Mouse (Mus musculus) liver, embryonic 12.5 days (tissue): ENCODE results near the gene Ubl4a. TPM values are rescaled to one million over a fixed set of nuclear protein-coding genes. Genes with fewer than 3 reads are reported as not detected.

ENCODE experiments used
- ATAC-seq: fragments of 200-750 bp; cut with Nextera tagmentation; 2 replicates; pipeline ENCODE4 v1.8.0; 2017; ENCODE audit warnings: moderate number of reproducible peaks, mild to moderate bottlenecking, moderate library complexity
- H3K27ac ChIP-seq: fragments of 300-500 bp; sonication (generic); 2 replicates; pipeline ENCODE4 v1.5.1; 2016; ENCODE audit warnings: mild to moderate bottlenecking
- H3K27me3 ChIP-seq: fragments of 300-500 bp; sonication (generic); replicated peaks from 2 replicates; pipeline ENCODE4 v1.6.1; 2016; ENCODE audit warnings: mild to moderate bottlenecking, moderate library complexity
- H3K36me3 ChIP-seq: fragments of 300-500 bp; sonication (generic); 2 replicates; pipeline ENCODE4 v1.6.1; 2016; ENCODE audit warnings: mild to moderate bottlenecking, moderate library complexity
- H3K4me1 ChIP-seq: fragments of 300-500 bp; sonication (generic); 2 replicates; pipeline ENCODE4 v1.6.1; 2016
- H3K4me2 ChIP-seq: fragments of 300-500 bp; sonication (generic); 2 replicates; pipeline ENCODE4 v1.6.1; 2016; ENCODE audit warnings: mild to moderate bottlenecking, moderate library complexity
- H3K4me3 ChIP-seq: fragments of 300-500 bp; sonication (generic); 2 replicates; pipeline ENCODE4 v1.5.1; 2016; ENCODE audit warnings: mild to moderate bottlenecking, moderate library complexity
- H3K9ac ChIP-seq: fragments of 300-500 bp; sonication (generic); 2 replicates; pipeline ENCODE4 v1.6.1; 2016; ENCODE audit warnings: mild to moderate bottlenecking, moderate library complexity
- H3K9me3 ChIP-seq: fragments of 300-500 bp; sonication (generic); replicated peaks from 2 replicates; pipeline ENCODE4 v1.6.1; 2016; ENCODE audit warnings: mild to moderate bottlenecking, moderate library complexity
- WGBS: fragments of 180-500 bp; shearing (Covaris S2); methylation state at CpG from one replicate; pipeline ENCODE4 v1.1.7; 2016; ENCODE audit not compliant: insufficient replicate concordance; 5-methylcytosine and 5-hydroxymethylcytosine counted together
- microRNA-seq: library from miRNA; unstranded; fragments of <30 nt; microRNA quantifications from one replicate; pipeline ENCODE4, GENCODE M21; 2017
- polyA plus RNA-seq: library from polyadenylated mRNA; unstranded; fragments of >200 nt; fragmentation: Nextera tagmentation; extraction: Ambion mirVana; gene quantifications from 2 replicates; pipeline ENCODE4 v1.2.1, GENCODE M21; 2016

Gene Ubl4a
- polyA plus RNA-seq, 1 experiment from 2014 or later, result 50.7 TPM

DNA sequence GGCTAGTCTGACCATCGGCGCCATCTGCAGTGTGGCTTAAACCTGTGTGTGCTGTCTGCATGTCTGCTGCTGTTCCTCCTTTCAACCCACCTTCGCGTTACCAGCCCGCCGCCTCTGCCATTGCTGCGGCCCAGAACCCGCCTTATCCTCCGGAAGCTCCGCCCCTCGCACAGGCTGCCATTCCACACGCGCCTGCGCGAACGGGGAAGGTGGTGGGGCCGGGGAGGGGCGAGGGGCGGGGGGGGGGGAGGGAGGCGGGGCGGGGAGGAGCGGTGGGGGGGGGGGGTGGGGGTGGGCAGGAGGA, 19.6 kb downstream of the Ubl4a start, which contains the start of gene Lage3:
TSS of gene Lage3 (minus strand) at position 152 of the 304 bp plus-strand sequence.
- Histone ChIP-seq H3K4me2 (peak within 1 kb of the TSS; percentile 74), H3K4me3 (peak within 1 kb of the TSS; percentile 65), H3K27ac (peak within 1 kb of the TSS; percentile 30; the same call in 1 of the 2 replicates), H3K9me3 (no peaks in the 10 kb centered on the region), H3K9ac (peak within 1 kb of the TSS; percentile 73), H3K36me3 (no peaks in the 10 kb centered on the region), H3K4me1 (peaks cover 4% of the 10 kb centered on the region; the same call in 1 of the 2 replicates), H3K27me3 (no peaks in the 10 kb centered on the region)
- 8% methylated on average over 13 of the region's 22 CpGs for whole genome bisulfite sequencing
- peak; percentile 79 for ATAC-seq

DNA sequence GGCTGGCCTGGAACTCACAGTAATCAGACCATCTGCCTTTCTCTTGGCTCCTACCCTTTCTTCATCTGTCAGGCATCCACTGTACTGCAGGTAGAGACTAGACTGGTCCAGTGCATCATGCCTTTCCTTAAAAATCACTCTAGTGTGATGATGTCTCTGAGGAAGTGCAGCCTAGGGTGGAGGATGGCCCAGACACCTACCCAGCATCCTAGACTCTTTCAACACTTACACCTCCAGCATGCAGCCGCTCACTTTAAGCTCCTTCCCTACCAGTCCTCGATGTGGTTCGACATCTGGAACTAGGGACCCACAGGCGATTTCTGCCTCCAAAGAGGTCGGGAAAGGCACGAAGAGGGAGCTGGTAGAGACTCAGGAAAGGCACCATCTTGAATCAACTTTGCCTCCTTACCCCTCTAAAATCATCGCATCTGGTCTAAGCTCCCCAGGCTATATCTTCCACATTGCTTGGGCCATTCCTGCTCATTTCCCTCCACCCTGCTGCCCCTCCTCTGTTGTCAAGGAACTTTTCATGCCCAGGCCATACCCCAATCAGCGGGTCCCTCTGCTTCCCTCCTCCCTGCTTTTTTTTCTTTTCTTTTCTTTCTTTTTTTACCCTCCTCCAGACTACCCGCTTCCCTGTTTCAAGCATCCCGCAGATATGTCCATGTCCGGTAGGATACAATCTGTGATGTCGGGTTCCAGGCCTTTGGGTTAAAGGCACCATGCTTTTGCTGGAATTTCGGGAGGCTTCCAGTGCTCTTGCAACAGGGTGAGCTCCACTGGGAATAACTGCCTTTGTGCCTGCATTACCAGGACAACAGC, 20.2 kb downstream of the Ubl4a start:
- ATAC-seq, result peak; percentile 55
- Histone ChIP-seq H3K27ac (peak overlapping the region; percentile 30; the same call in 1 of the 2 replicates), H3K4me1 (peaks cover 4% of the 10 kb centered on the region; the same call in 1 of the 2 replicates), H3K27me3 (no peaks in the 10 kb centered on the region), H3K4me3 (peak overlapping the region; percentile 65), H3K9ac (peak overlapping the region; percentile 73), H3K9me3 (no peaks in the 10 kb centered on the region), H3K36me3 (no peaks in the 10 kb centered on the region), H3K4me2 (peak overlapping the region; percentile 74)
- WGBS, result 19% methylated on average over 13 of the region's 13 CpGs

DNA sequence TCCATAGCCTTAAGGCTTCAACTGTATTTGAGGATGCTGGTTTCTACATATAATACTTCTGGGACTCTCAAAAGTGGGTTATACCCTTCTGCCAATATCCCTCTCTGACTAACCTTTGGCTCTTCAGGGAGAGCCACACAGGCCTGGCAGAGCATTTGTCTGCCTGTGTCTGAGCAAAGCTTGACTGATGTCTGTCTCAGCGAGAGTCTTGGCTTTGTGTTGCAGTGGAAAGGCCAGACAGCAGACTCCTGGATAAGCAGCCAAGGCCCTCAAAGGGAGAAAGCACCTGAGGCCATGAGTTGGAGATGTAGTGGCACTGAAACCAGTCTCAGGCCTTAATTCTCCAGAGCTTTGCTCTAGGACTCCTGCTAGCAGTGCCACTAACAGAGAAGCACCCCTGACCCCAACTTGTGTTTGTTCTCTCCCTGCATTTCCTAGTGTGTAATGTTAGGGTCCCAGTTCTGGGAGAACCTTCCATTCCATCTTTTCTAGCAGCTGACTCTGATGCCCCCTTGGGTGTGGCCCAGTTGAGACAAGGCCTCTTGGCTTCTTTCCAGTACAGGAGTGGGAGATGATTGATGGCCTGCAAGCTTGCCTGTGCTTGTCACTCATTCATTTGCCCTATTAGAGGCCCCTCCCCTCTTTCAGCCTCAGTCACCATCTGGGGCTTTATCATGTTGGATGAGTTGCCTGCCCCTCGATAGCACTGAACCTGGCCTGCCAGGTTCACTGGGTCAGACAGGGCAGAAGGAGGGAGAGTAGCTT, 42.7 kb downstream of the Ubl4a start:
- Histone ChIP-seq H3K4me2 (0 out of 2 replicates have a peak overlapping the region, but pooled peaks have one; percentile 70), H3K4me1 (peaks cover 27% of the 10 kb centered on the region; the same call in 1 of the 2 replicates), H3K27ac (no peak overlapping the region), H3K27me3 (peaks cover 8% of the 10 kb centered on the region; the same call in 1 of the 2 replicates), H3K9ac (no peak overlapping the region), H3K36me3 (no peaks in the 10 kb centered on the region), H3K9me3 (no peaks in the 10 kb centered on the region), H3K4me3 (no peak overlapping the region)
- 46% methylated on average over 2 of the region's 2 CpGs for WGBS
- no peak for ATAC-seq

DNA sequence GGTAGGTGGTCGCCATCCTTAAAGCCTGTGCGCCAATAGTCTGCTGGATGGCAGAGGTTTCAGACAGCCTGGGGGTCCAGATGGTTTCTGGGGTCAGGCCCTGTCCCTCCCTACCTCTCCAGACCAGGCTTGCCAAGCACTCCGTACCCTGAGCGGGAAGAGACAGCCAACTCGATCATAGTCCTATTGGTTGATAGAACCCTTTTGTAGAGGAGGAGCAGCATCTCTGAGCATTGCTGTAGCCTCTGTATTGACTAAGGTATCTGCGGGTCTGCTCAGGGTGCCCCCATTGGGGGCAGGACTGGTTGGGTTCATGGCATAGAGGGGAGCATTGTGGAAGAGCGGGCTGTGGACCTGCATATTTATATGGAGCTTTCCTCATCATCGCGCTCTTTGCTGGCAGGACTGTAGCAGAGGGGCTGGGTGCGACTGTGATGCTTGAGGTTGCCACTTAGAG, 43.8 kb downstream of the Ubl4a start:
- peaks cover 27% of the 10 kb centered on the region; the same call in 1 of the 2 replicates for H3K4me1 ChIP-seq
- peak; percentile 10; the same call in 1 of the 2 replicates for ATAC-seq
- H3K27me3 ChIP-seq, result peaks cover 8% of the 10 kb centered on the region; the same call in 1 of the 2 replicates
- H3K9ac ChIP-seq, result peak overlapping the region; percentile 52; the same call in 1 of the 2 replicates
- H3K36me3 ChIP-seq, result no peaks in the 10 kb centered on the region
- H3K4me3 ChIP-seq, result peak overlapping the region; percentile 48
- WGBS, result 28% methylated on average over 10 of the region's 10 CpGs
- H3K4me2 ChIP-seq, result peak overlapping the region; percentile 70
- H3K9me3 ChIP-seq, result no peaks in the 10 kb centered on the region
- no peak overlapping the region for H3K27ac ChIP-seq

DNA sequence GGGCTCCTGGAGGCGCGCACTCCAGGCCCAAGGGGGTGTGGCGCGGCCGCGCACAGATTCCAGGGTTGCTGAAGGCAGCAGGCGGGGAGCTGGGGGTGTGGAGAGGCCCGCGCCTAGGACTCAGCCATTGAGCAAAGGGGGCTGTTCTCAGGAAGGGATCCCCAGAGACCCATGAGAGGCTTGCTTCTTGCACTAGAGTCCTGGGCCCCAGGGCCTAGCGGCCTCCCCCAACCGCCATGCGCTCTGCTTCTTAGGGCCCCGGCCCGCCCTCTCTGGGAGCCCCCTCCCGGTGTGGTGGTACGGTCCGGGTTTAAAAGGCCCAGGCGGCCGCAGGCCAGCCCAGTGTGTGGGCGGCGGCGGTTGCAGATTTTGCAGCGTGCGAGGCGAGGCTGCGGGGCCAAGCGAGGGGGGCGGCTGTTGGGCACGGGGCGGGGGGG, 44.3 kb downstream of the Ubl4a start, which contains the start of gene Plxna3:
TSS of gene Plxna3 (plus strand) at position 342 of the 437 bp plus-strand sequence.
- Histone ChIP-seq H3K4me3 (peak within 1 kb of the TSS; percentile 48), H3K9ac (peak within 1 kb of the TSS; percentile 52), H3K27me3 (peaks cover 8% of the 10 kb centered on the region; the same call in 1 of the 2 replicates), H3K9me3 (no peaks in the 10 kb centered on the region), H3K4me2 (peak within 1 kb of the TSS; percentile 70), H3K27ac (peak within 1 kb of the TSS; percentile 12; the same call in 1 of the 2 replicates), H3K36me3 (no peaks in the 10 kb centered on the region), H3K4me1 (peaks cover 27% of the 10 kb centered on the region; the same call in 1 of the 2 replicates)
- 18% methylated on average over 24 of the region's 30 CpGs for WGBS
- ATAC-seq, result peak; percentile 90

Small RNAs within 50 kb of the gene (microRNA-seq; reads per million reads assigned to microRNA genes)
- gene Mir7092, result not detected

Other genes starting within 250 kb of the Ubl4a start
- gene Opn1mw, start 245.8 kb downstream of the Ubl4a start, polyA plus RNA-seq, result not detected in 2 replicates
- 8.1 and 9.4 TPM in 2 replicates for gene Mecp2, start 237.9 kb downstream of the Ubl4a start, polyA plus RNA-seq
- gene Tex28, start 205.4 kb downstream of the Ubl4a start, polyA plus RNA-seq, result not detected in 2 replicates
- not detected in 2 replicates for gene Tktl1, start 196.0 kb downstream of the Ubl4a start, polyA plus RNA-seq
- gene Flna, start 123.4 kb downstream of the Ubl4a start, polyA plus RNA-seq, result 79.2 and 80.1 TPM in 2 replicates
- 10.1 and 11.6 TPM in 2 replicates for gene Emd, start 118.5 kb downstream of the Ubl4a start, polyA plus RNA-seq
- gene Rpl10, start 102.4 kb downstream of the Ubl4a start, polyA plus RNA-seq, result 624 and 688 TPM in 2 replicates
- gene Taz, start 91.3 kb downstream of the Ubl4a start, polyA plus RNA-seq, result 33.4 and 36.5 TPM in 2 replicates
- gene Dnase1l1, start 90.9 kb downstream of the Ubl4a start, polyA plus RNA-seq, result 19.8 and 21.6 TPM in 2 replicates
- gene Atp6ap1, start 76.1 kb downstream of the Ubl4a start, polyA plus RNA-seq, result 76.4 and 77.9 TPM in 2 replicates
- gene Gdi1, start 68.2 kb downstream of the Ubl4a start, polyA plus RNA-seq, result 64.1 and 78.8 TPM in 2 replicates
- 44.3 and 44.5 TPM in 2 replicates for gene Fam50a, start 60.2 kb downstream of the Ubl4a start, polyA plus RNA-seq
- gene Plxna3, start 44.2 kb downstream of the Ubl4a start, polyA plus RNA-seq, result 2.4 and 2.6 TPM in 2 replicates
- 67.1 and 69.0 TPM in 2 replicates for gene Lage3, start 19.6 kb downstream of the Ubl4a start, polyA plus RNA-seq
- 9.7 and 9.9 TPM in 2 replicates for gene Slc10a3, start 131 bp upstream of the Ubl4a start, polyA plus RNA-seq
- gene Fam3a, start 20.1 kb upstream of the Ubl4a start, polyA plus RNA-seq, result 10.7 and 12.4 TPM in 2 replicates
- gene Ikbkg, start 20.1 kb upstream of the Ubl4a start, polyA plus RNA-seq, result 21.6 and 22.4 TPM in 2 replicates
- 56.5 and 60.4 TPM in 2 replicates for gene G6pdx, start 56.0 kb upstream of the Ubl4a start, polyA plus RNA-seq
- gene Gm6880, start 108.2 kb upstream of the Ubl4a start, polyA plus RNA-seq, result not detected in 2 replicates
- not detected in 2 replicates for gene Olfr1326-ps1, start 201.7 kb upstream of the Ubl4a start, polyA plus RNA-seq
- gene Olfr1325, start 219.5 kb upstream of the Ubl4a start, polyA plus RNA-seq, result not detected in 2 replicates